Mouse (Mus musculus) gastrocnemius, adult 8-10 months (tissue): ENCODE results near the gene Fmo2. TPM values are rescaled to one million over a fixed set of nuclear protein-coding genes. Genes with fewer than 3 reads are reported as not detected.

Experiments
- DNase-seq, 2 experiments: peaks; one replicate each; pipeline ENCODE4 v3.0.0; 2022; ENCODE audit warnings: low spot score in 2 of 2
- total RNA-seq, 4 experiments: library from RNA; stranded (reverse); gene quantifications; 2 replicates each; pipeline ENCODE4 v1.2.4; 2022

The Fmo2 gene
- total RNA-seq, 4 experiments from 2014 or later, result 5.9 to 16.7 (median 15.6) TPM

DNA sequence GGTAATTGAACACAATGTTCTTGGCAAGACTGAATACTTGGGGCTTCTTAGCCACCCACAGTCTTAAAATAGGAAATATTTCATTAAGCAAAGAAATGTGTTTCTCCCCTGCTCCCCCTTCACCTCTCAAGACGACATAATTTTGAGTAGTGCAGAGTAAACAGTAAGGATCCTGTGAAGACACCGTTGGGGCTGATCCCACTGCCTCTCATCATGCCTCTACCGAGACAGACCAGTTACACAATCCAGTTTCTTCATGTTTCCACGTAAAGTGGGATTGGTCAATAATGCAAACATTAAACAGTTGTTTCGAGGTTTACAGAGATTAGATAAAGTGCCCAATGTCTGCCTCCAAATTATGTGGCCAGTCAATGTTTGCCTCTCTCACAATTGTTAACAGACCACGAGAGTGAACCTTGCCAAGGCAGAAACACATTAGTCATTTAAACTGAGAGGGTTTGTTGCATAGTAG is 6.5 kb downstream of the Fmo2 start:
- DNase-seq, result no peak

DNA sequence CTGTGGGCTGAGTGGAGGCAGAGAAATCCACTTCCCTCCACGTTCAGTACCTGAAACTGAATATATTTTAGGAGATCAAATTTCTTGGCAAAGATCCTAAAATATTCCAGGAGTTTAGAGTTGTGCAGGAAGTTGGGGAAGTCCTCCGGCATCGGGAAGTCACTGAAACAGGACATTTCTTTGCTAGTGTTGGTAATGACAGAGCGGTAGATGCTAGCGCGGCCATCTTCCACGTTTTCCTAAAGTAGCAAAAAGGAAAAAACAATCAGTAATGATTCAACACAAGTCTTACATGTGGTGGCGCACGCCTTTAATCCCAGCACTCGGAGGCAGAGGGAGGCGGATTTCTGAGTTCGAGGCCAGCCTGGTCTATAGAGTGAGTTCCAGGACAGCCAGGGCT is 9.9 kb downstream of the Fmo2 start:
- no peak for DNase-seq

GRCm38 (mm10) chr1:162887644-162888043 is 10.9 kb downstream of the Fmo2 start:
- DNase-seq, result no peak

GRCm38 (mm10) chr1:162886138-162886816 is 12.2 kb downstream of the Fmo2 start:
- no peak for DNase-seq

- DNase-seq, result no peak
Observed at GRCm38 (mm10) chr1:162882681-162883080, 15.8 kb downstream of the Fmo2 start.

GRCm38 (mm10) chr1:162879595-162880369 is 18.7 kb downstream of the Fmo2 start:
- peak in 1 of 2 experiments; percentile 33 for DNase-seq

DNA sequence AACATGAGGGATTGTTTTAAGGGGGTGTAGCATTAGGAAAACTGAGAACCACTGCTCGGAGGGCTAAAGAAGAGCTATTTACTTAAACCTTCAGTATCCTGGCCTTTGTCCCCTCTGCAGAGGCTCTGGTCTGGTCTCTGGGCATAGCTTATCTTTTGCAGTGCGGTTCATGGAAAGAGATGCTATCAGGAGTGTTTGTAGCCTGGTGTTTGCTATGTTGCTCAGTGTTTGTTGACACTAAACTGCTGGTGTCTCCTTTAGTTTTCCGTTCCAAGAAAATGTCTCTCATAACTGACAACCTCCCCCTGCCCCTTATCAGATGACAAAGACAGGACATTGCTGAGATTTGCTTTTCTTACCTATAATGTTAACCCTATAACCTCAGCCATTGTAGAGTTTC is 23.4 kb downstream of the Fmo2 start:
- no peak for DNase-seq

DNA sequence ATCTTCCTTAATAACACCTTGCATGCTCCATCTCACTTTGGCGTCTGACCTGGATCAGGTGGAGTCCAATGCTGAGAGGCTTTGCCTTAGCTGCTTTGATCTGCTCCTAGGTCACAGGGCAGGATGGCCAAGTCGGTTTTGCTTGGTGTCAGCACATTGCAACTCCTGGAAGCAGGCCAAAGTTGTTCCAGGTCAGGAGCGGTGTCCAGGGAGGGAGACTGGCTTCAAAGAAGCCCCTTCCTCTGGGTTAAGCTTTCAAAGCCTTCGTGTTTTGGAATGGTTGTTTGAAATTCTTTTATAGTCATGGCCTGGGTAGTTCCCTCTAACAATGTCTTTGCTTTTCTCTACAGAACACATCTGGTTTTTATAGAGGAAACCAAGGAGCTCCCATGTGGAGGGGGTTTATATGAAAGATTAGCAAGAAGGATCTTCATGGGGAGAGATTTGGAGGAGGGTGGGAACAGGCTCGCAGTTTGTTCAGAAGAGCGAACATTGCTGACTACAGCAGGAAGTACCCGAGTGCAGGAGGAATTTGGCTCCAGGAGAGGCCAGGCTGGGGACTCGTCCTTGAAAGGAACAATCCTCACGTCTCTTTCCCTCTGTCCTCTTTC is 26.7 kb downstream of the Fmo2 start:
- DNase-seq, result no peak

DNA sequence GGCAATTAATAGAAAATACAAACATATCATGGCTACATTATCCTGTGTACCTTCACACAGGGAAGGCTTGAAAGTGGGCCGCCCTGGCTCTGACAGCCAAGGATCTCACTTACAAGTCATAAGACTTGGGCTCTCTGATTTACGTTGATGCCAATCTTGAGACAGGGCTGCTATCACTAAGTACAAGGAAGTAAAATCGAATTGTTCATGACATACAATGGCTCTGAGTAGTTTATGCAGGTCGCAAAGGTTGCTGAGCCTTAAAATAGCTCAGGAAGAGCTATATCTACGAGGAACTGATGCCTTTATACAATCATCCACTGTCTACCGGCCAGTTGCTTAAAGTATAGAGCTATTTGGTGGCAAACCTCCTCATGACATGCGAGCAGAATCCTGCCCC is 27.5 kb downstream of the Fmo2 start:
- DNase-seq, result no peak

GRCm38 (mm10) chr1:162867396-162867795 is 31.1 kb downstream of the Fmo2 start:
- no peak for DNase-seq

GRCm38 (mm10) chr1:162866280-162866681 is 32.2 kb downstream of the Fmo2 start, which contains the start of gene Fmo1:
Gene Fmo1, minus strand, starts transcription at chr1:162866610.
- DNase-seq, result no peak

DNA sequence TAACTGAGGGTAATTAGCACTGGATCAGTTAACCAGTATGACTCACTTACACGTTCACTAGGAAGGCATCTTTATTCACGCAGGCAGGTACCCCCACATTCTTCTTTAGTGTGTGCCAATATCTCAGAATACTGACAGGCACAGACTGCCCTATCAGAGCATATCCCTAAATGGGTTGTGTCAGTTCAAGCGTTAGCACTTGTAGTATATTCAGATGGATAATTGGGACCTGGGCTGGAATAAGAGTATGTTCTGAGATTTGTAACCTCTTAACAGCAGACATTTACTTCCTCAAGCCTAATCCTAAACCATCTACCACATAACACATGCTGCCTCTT is 33.1 kb downstream of the Fmo2 start:
- DNase-seq, result no peak

DNA sequence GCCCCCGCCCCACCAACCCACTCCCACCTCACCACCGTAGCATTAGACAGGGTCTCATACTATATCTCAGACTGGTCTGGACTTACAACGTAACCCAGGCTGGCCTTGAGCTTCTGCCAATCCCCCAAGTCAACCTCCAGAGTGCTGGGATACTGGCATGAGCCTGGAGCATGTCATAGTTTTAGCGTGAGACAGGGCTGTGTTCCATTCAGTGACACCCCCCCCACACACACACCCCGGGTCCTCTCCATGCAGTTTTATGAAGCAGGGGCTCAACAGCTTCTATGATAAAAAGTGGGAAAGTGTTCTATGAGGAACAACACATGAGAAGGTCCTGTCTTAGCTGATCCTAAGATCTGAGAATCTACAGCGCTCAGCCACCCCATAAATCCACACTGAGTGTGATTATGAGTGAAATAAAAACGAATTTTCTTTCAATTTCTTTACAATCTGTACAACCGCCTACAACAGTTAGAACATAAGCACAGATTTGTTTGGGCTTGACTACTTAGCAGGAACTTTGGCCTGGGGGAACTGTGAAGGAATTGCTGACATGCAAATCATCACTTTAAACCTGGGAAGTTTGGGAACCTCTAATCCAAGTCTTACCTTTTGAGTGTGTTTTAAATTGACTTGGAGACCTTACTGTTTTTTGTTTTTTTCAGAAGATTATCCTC is 33.6 kb downstream of the Fmo2 start:
- no peak for DNase-seq

GRCm38 (mm10) chr1:162864279-162864678 is 34.2 kb downstream of the Fmo2 start:
- DNase-seq, result no peak

- no peak for DNase-seq
Observed at GRCm38 (mm10) chr1:162863579-162863978, 34.9 kb downstream of the Fmo2 start.

- no peak for DNase-seq
Observed at GRCm38 (mm10) chr1:162862328-162862727, 36.2 kb downstream of the Fmo2 start.

- no peak for DNase-seq
Observed at GRCm38 (mm10) chr1:162859996-162860605, 38.4 kb downstream of the Fmo2 start.

DNA sequence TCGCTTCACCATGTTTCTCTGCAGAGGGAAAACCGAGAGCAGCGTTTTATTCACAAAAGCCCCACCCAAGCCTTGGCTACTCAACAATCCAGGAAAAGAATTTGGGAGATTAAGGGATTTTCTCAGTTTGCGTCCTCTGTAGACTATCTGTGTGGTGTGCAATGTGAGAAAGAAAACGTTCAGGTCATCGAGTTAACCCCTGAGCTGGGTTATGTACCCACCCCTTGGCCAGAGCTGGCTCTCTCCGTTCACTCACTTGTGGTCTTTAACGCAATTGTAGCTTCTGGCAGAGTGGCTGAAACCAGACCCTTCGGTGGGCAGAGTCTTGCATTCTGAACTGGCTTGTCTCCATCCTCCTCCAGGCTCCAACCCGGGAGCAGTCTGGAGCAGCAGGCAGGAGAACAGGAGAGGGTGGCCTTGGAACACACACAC is 39.0 kb downstream of the Fmo2 start:
- peak in 1 of 2 experiments; percentile 5 for DNase-seq

DNA sequence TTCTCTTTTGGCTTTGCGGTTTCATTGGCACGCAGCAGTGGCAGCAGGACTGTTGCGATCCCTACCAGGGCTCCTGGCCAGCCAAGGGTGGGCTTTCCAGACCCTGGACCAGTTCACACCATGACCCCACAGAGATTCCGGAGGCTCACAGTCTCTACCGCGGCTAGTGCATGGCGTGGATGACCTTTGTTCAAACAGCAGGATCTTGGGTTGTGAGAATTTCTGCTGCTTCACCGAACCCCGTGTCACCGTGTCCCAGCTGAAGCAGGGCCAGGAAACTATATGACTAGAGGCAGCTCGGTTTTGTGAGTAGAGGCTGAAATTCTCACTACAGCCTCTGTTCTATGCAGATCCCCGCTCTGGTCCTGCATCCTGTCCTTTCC is 39.8 kb downstream of the Fmo2 start:
- DNase-seq, result no peak

GRCm38 (mm10) chr1:162857766-162858747 is 40.5 kb downstream of the Fmo2 start:
- no peak for DNase-seq
